Mouse (Mus musculus) MEL (cell line): ENCODE measurements around the gene Map1s. TPM values are rescaled to one million over a fixed set of nuclear protein-coding genes. Genes with fewer than 3 reads are reported as not detected.

Source experiments
- DNase-seq: peaks from one replicate; pipeline ENCODE4 v3.0.0; 2011; ENCODE audit warnings: low read depth, low spot score
- H3K27ac ChIP-seq: 2 replicates; pipeline ENCODE4 v1.5.1; 2012; ENCODE audit warnings: low read depth, mild to moderate bottlenecking, control low read depth, low read length, moderate library complexity; ENCODE audit not compliant: control insufficient read depth
- H3K27me3 ChIP-seq, 2 experiments: fragments of 150-350 bp in 1 of 2; sonication (generic) in 1 of 2; 2 replicates each; pipeline ENCODE4 v1.6.1; 2012; ENCODE audit warnings: low read length in 2 of 2, mild to moderate bottlenecking in 2 of 2, improper control_type of control experiment in 1 of 2, moderate library complexity in 1 of 2; ENCODE audit not compliant: insufficient read depth in 2 of 2, control insufficient read depth in 1 of 2
- H3K36me3 ChIP-seq, 2 experiments: 2 replicates each; pipeline ENCODE4 v1.6.1; 2012 to 2014; ENCODE audit warnings: low read length in 2 of 2, improper control_type of control experiment in 1 of 2, inconsistent platforms in 1 of 2, mild to moderate bottlenecking in 1 of 2; ENCODE audit not compliant: insufficient read depth in 2 of 2, control insufficient read depth in 1 of 2
- H3K4me1 ChIP-seq, 2 experiments: fragments of 150-350 bp in 1 of 2; sonication (generic) in 1 of 2; 2 replicates each; pipeline ENCODE4 v1.6.1; 2012; ENCODE audit warnings: low read length in 2 of 2, improper control_type of control experiment in 1 of 2, mild to moderate bottlenecking in 1 of 2; ENCODE audit not compliant: insufficient read depth in 2 of 2, control insufficient read depth in 1 of 2
- H3K4me3 ChIP-seq, 2 experiments: fragments of 150-350 bp in 1 of 2; sonication (generic) in 1 of 2; 2 replicates each; pipeline ENCODE4 v1.5.1; 2012; ENCODE audit warnings: low read depth in 2 of 2, low read length in 2 of 2, mild to moderate bottlenecking in 2 of 2, moderate library complexity in 2 of 2, control low read depth in 1 of 2, improper control_type of control experiment in 1 of 2; ENCODE audit not compliant: control insufficient read depth in 1 of 2, insufficient read depth in 1 of 2
- H3K79me2 ChIP-seq: 2 replicates; pipeline ENCODE4 v1.6.1; 2012; ENCODE audit warnings: mild to moderate bottlenecking, low read length, moderate library complexity; ENCODE audit not compliant: control insufficient read depth, poor library complexity, insufficient read depth
- H3K9ac ChIP-seq: 2 replicates; pipeline ENCODE4 v1.6.1; 2012; ENCODE audit warnings: low read depth, mild to moderate bottlenecking, control low read depth, low read length, moderate library complexity; ENCODE audit not compliant: control insufficient read depth, poor library complexity, severe bottlenecking
- H3K9me3 ChIP-seq: fragments of 150-350 bp; sonication (generic); replicated peaks from 2 replicates; pipeline ENCODE4 v1.6.1; 2012; ENCODE audit warnings: mild to moderate bottlenecking, low read length, improper control_type of control experiment, moderate library complexity; ENCODE audit not compliant: insufficient read depth
- BHLHE40 ChIP-seq: IDR thresholded peaks from 2 replicates; pipeline ENCODE4 v1.6.1; 2012; ENCODE audit warnings: low read depth, mild to moderate bottlenecking, inconsistent platforms, low read length, improper control_type of control experiment, borderline replicate concordance
- CHD2 ChIP-seq: IDR thresholded peaks from 2 replicates; pipeline ENCODE4 v1.6.1; 2011; ENCODE audit warnings: low read length, improper control_type of control experiment
- E2F4 ChIP-seq: IDR thresholded peaks from 2 replicates; pipeline ENCODE4 v1.6.1; 2011; ENCODE audit warnings: low read depth, low read length, improper control_type of control experiment, borderline replicate concordance
- ETS1 ChIP-seq: IDR thresholded peaks from 2 replicates; pipeline ENCODE4 v1.6.1; 2012; ENCODE audit warnings: low read depth, mild to moderate bottlenecking, inconsistent platforms, low read length, improper control_type of control experiment, moderate library complexity
- GATA1 ChIP-seq: IDR thresholded peaks from 2 replicates; pipeline ENCODE4 v1.6.1; 2011; ENCODE audit warnings: low read depth, low read length, improper control_type of control experiment
- HCFC1 ChIP-seq: IDR thresholded peaks from 2 replicates; pipeline ENCODE4 v1.6.1; 2012; ENCODE audit warnings: low read depth, mild to moderate bottlenecking, inconsistent platforms, low read length, improper control_type of control experiment, moderate library complexity
- MAX ChIP-seq: IDR thresholded peaks from 2 replicates; pipeline ENCODE4 v1.6.1; 2011; ENCODE audit warnings: low read length, improper control_type of control experiment
- NRF1 ChIP-seq: IDR thresholded peaks from 2 replicates; pipeline ENCODE4 v1.6.1; 2014; ENCODE audit warnings: low read depth, mild to moderate bottlenecking, inconsistent platforms, low read length, improper control_type of control experiment, moderate library complexity; ENCODE audit not compliant: poor library complexity, insufficient read depth, severe bottlenecking
- POLR2A ChIP-seq, 2 experiments: IDR thresholded peaks; 2 replicates each; pipeline ENCODE4 v1.6.1; 2011 to 2012; ENCODE audit warnings: low read length in 2 of 2, mild to moderate bottlenecking in 2 of 2, control low read depth in 1 of 2, improper control_type of control experiment in 1 of 2, low read depth in 1 of 2, moderate library complexity in 1 of 2; ENCODE audit not compliant: control insufficient read depth in 1 of 2, insufficient read depth in 1 of 2, poor library complexity in 1 of 2
- POLR2AphosphoS5 ChIP-seq: IDR thresholded peaks from 2 replicates; pipeline ENCODE4 v1.6.1; 2012; ENCODE audit warnings: low read depth, borderline replicate concordance, mild to moderate bottlenecking, inconsistent platforms, low read length, moderate library complexity, mixed read lengths
- TAL1 ChIP-seq: IDR thresholded peaks from 2 replicates; pipeline ENCODE4 v1.6.1; 2012; ENCODE audit warnings: mild to moderate bottlenecking, inconsistent platforms, low read length, moderate library complexity, mixed read lengths
- TBP ChIP-seq: IDR thresholded peaks from 2 replicates; pipeline ENCODE4 v1.8.0; 2011; ENCODE audit warnings: low read depth, low read length, improper control_type of control experiment
- ZC3H11A ChIP-seq: IDR thresholded peaks from 2 replicates; pipeline ENCODE4 v1.6.1; 2012; ENCODE audit warnings: low read depth, mild to moderate bottlenecking, inconsistent platforms, low read length, improper control_type of control experiment
- ZKSCAN1 ChIP-seq: IDR thresholded peaks from 2 replicates; pipeline ENCODE4 v1.6.1; 2012; ENCODE audit warnings: low read depth, mild to moderate bottlenecking, inconsistent platforms, low read length, improper control_type of control experiment, moderate library complexity
- polyA plus RNA-seq, 2 experiments: library from polyadenylated mRNA; stranded (reverse) in 1 of 2; unstranded in 1 of 2; fragments of >175 nt in 1 of 2; fragments of >200 nt in 1 of 2; gene quantifications; 2 replicates each; pipeline versions ENCODE4 v1.2.1 to v1.2.4; 2012; ENCODE audit warnings: low replicate concordance in 2 of 2, low read depth in 1 of 2; ENCODE audit not compliant: insufficient read length in 2 of 2, insufficient read depth in 1 of 2, missing spikeins in 1 of 2
- total RNA-seq: library from RNA; depleted of rRNA; stranded (reverse); fragments of 300-350 nt; gene quantifications from 2 replicates; pipeline ENCODE4 v1.2.3, GENCODE M21; 2012

Gene Map1s
- total and polyA plus RNA-seq, 3 experiments = 51.0 to 53.3 TPM; not detected in 1

GRCm38 (mm10) chr8:70891356-70891755, 14.4 kb upstream of the Map1s start:
- DNase-seq = no peak
- Histone ChIP-seq H3K9ac (no peak overlapping the region), H3K27me3 (no peaks in the 10 kb centered on the region)

DNA sequence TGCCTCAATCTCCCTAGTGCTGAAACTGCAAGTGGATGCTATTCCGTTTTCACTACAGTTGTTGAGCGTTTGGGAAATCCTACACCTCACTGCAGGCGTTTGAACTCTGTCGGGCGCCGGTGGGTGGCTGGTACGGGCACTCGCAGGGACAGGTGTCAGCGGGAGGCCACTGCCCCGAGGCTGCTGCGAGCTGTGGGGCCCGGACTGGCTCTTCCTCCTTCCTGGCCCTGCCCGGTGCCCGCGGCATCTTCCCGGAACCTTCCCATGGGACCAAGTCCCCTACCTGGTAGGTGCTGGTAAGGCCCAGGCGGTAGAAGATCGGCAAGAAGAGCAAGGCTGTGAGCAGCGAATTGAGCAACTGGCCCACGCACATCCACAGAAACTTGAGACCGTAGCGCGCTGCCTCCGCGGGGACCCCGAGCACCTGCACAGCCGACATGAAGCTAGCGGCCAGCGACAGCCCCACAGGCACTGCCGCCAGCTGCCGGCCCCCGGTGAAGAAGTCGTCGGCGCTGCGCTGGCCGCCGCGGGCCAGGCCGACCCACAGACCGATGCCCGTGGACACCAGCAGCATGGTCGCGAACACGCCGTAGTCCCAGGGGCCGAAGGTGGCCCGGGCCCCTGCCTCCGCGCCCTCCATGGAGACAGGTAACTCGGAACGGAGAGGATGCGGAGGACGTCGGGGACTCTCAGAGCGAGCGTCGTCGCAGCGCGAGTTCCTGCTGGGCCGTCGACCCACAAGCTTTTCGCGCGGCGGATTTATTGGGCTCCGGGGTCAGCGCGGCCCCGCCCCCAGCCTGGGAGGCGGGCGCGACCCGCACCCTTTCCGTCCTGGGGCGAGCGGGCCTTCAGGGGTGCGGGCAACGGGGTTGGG, 13.5 kb upstream of the Map1s start, which contains the start of gene Slc5a5:
TSS of gene Slc5a5 (minus strand) at position 736 of the 874 bp plus-strand sequence.
- Histone ChIP-seq H3K4me1 (no peaks in the 10 kb centered on the region), H3K36me3 (peaks cover 7 to 12% of the 10 kb centered on the region in 2 experiments; a peak in 3 of 4 replicates), H3K4me3 (no peak within 1 kb of the TSS), H3K79me2 (peaks cover 18% of the 10 kb centered on the region), H3K27me3 (no peaks in the 10 kb centered on the region), H3K9ac (no peak within 1 kb of the TSS), H3K27ac (no peak within 1 kb of the TSS), H3K9me3 (no peaks in the 10 kb centered on the region)
- DNase-seq = no peak
- TF ChIP-seq ETS1 (no peak), POLR2A (IDR thresholded peaks at IDR 0.05; ENCODE audit: control insufficient read depth in 1 of 2, insufficient read depth in 1 of 2, low read depth in 1 of 2, low read length in 2 of 2, poor library complexity in 1 of 2) (0 out of 4 replicates have a peak, but pooled peaks of 1 of the 2 experiments have one; percentile 26)

More at GRCm38 (mm10) chr8:70891356-70891755, 14.4 kb upstream of the Map1s start:
- Histone ChIP-seq H3K79me2 (peaks cover 9% of the 10 kb centered on the region), H3K9me3 (no peaks in the 10 kb centered on the region), H3K4me3 (no peak overlapping the region), H3K4me1 (no peaks in the 10 kb centered on the region), H3K36me3 (peaks cover 5 to 12% of the 10 kb centered on the region in 2 experiments; a peak in 3 of 4 replicates), H3K27ac (no peak overlapping the region)
- no peak for TF ChIP-seq CHD2
- TF ChIP-seq HCFC1 = no peak
- TF ChIP-seq GATA1 = no peak
- TF ChIP-seq BHLHE40 = no peak
- no peak for TF ChIP-seq POLR2AphosphoS5
- no peak for TF ChIP-seq TBP
- TF ChIP-seq TAL1 = no peak
- no peak for TF ChIP-seq ZKSCAN1
- TF ChIP-seq E2F4 = no peak
- TF ChIP-seq NRF1 = no peak
- TF ChIP-seq ZC3H11A = no peak
- no peak for TF ChIP-seq MAX
